Mouse (Mus musculus) kidney, embryonic 15.5 days (tissue): Measurements from ENCODE around the gene Gucy1b1. TPM values are rescaled to one million over a fixed set of nuclear protein-coding genes. Genes with fewer than 3 reads are reported as not detected.
A peak's percentile ranks its signal among the peaks of the same experiment; 100 is the strongest.

Experiments used
- ATAC-seq: fragments of 200-750 bp; cut with Nextera tagmentation; replicated peaks from 2 replicates; pipeline ENCODE4 v1.8.0; 2017; ENCODE audit warnings: moderate TSS enrichment; ENCODE audit not compliant: low FRiP score
- H3K27ac ChIP-seq: fragments of 300-500 bp; sonication (generic); 2 replicates; pipeline ENCODE4 v1.5.1; 2015; ENCODE audit warnings: mild to moderate bottlenecking, inconsistent platforms
- H3K27me3 ChIP-seq: fragments of 300-500 bp; sonication (generic); 2 replicates; pipeline ENCODE4 v1.6.1; 2015; ENCODE audit warnings: inconsistent platforms
- H3K36me3 ChIP-seq: fragments of 300-500 bp; sonication (generic); 2 replicates; pipeline ENCODE4 v1.6.1; 2015; ENCODE audit warnings: inconsistent platforms
- H3K4me1 ChIP-seq: fragments of 300-500 bp; sonication (generic); 2 replicates; pipeline ENCODE4 v1.6.1; 2015; ENCODE audit warnings: inconsistent platforms
- H3K4me2 ChIP-seq: fragments of 300-500 bp; sonication (generic); 2 replicates; pipeline ENCODE4 v1.6.1; 2015; ENCODE audit warnings: moderate library complexity, mild to moderate bottlenecking, inconsistent platforms
- H3K4me3 ChIP-seq: fragments of 300-500 bp; sonication (generic); replicated peaks from 2 replicates; pipeline ENCODE4 v1.5.1; 2015; ENCODE audit warnings: mild to moderate bottlenecking, inconsistent platforms
- H3K9ac ChIP-seq: fragments of 300-500 bp; sonication (generic); 2 replicates; pipeline ENCODE4 v1.6.1; 2015; ENCODE audit warnings: mild to moderate bottlenecking, inconsistent platforms
- H3K9me3 ChIP-seq: fragments of 300-500 bp; sonication (generic); replicated peaks from 2 replicates; pipeline ENCODE4 v1.6.1; 2016; ENCODE audit warnings: inconsistent platforms
- WGBS: fragments of 180-500 bp; shearing (Covaris S2); methylation state at CpG from one replicate; pipeline ENCODE4 v1.1.7; 2015; ENCODE audit warnings: mixed read lengths; 5-methylcytosine and 5-hydroxymethylcytosine counted together
- polyA plus RNA-seq: library from polyadenylated mRNA; unstranded; fragments of >200 nt; fragmentation: Nextera tagmentation; extraction: Ambion mirVana; gene quantifications from 2 replicates; pipeline ENCODE4 v1.2.1, GENCODE M21; 2015

Gene Gucy1b1
- polyA plus RNA-seq, 1 experiment from 2014 or later, result 34.1 TPM

GRCm38 (mm10) chr3:82057201-82057600 is 17.3 kb downstream of the Gucy1b1 start:
- peak overlapping the region; percentile 51; the same call in 1 of the 2 replicates for H3K27ac ChIP-seq
- H3K9ac ChIP-seq, result no peak overlapping the region
- no peak overlapping the region for H3K4me2 ChIP-seq
- ATAC-seq, result peak; percentile 64; the same call in 1 of the 2 replicates
- H3K27me3 ChIP-seq, result no peaks in the 10 kb centered on the region
- peaks cover 16% of the 10 kb centered on the region for H3K4me1 ChIP-seq
- 46% methylated on average over 5 of the region's 5 CpGs for WGBS
- H3K36me3 ChIP-seq, result no peaks in the 10 kb centered on the region
- no peak overlapping the region for H3K4me3 ChIP-seq
- no peaks in the 10 kb centered on the region for H3K9me3 ChIP-seq

- 59% methylated on average over 5 of the region's 5 CpGs for WGBS
- H3K9ac ChIP-seq, result no peak overlapping the region
- no peak overlapping the region for H3K4me2 ChIP-seq
- no peaks in the 10 kb centered on the region for H3K27me3 ChIP-seq
- H3K36me3 ChIP-seq, result no peaks in the 10 kb centered on the region
- no peak for ATAC-seq
- 0 out of 2 replicates have a peak, but pooled peaks cover 6% of the 10 kb centered on the region for H3K4me1 ChIP-seq
- no peak overlapping the region for H3K4me3 ChIP-seq
- no peaks in the 10 kb centered on the region for H3K9me3 ChIP-seq
- H3K27ac ChIP-seq, result peak overlapping the region; percentile 41; the same call in 1 of the 2 replicates
Observed at GRCm38 (mm10) chr3:82054283-82054974, 20.1 kb downstream of the Gucy1b1 start.

- no peaks in the 10 kb centered on the region for H3K9me3 ChIP-seq
- no peak overlapping the region for H3K4me3 ChIP-seq
- 0 out of 2 replicates have a peak, but pooled peaks cover 6% of the 10 kb centered on the region for H3K4me1 ChIP-seq
- H3K27me3 ChIP-seq, result no peaks in the 10 kb centered on the region
- H3K9ac ChIP-seq, result no peak overlapping the region
- H3K4me2 ChIP-seq, result no peak overlapping the region
- no peak overlapping the region for H3K27ac ChIP-seq
- H3K36me3 ChIP-seq, result no peaks in the 10 kb centered on the region
- no peak for ATAC-seq
- WGBS, result 48% methylated on average over 2 of the region's 2 CpGs
Observed at GRCm38 (mm10) chr3:82052029-82052428, 22.5 kb downstream of the Gucy1b1 start.

- H3K4me1 ChIP-seq, result 0 out of 2 replicates have a peak, but pooled peaks cover 6% of the 10 kb centered on the region
- no peak overlapping the region for H3K4me3 ChIP-seq
- H3K9ac ChIP-seq, result no peak overlapping the region
- no peaks in the 10 kb centered on the region for H3K36me3 ChIP-seq
- H3K4me2 ChIP-seq, result no peak overlapping the region
- no peak overlapping the region for H3K27ac ChIP-seq
- no peak for ATAC-seq
- no peaks in the 10 kb centered on the region for H3K27me3 ChIP-seq
- H3K9me3 ChIP-seq, result no peaks in the 10 kb centered on the region
Observed at GRCm38 (mm10) chr3:82051468-82051867, 23.0 kb downstream of the Gucy1b1 start.

DNA sequence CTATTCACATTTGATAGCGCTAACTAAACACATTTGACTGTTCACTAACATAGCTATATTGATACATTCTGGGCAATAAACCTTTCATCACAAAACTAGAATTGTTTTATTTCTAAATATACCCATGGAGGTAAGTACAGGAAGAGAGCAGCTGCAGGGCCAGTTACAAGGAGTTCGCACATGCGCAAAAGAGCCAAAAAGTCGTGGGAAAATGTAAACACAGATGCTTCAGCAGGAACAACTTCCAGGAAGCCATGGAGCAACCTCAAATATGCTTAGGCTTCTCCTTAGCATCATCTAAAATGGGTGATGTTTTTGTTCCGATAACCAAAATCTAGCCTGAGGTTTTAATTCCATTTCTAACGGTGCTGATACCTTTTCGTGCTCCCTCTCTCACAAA is 25.8 kb downstream of the Gucy1b1 start:
- no peak for ATAC-seq
- Histone ChIP-seq H3K36me3 (peaks cover 4% of the 10 kb centered on the region; the same call in 1 of the 2 replicates), H3K9me3 (no peaks in the 10 kb centered on the region), H3K4me1 (no peaks in the 10 kb centered on the region), H3K4me2 (no peak overlapping the region), H3K27ac (no peak overlapping the region), H3K9ac (no peak overlapping the region), H3K27me3 (no peaks in the 10 kb centered on the region), H3K4me3 (no peak overlapping the region)
- 61% methylated on average over 7 of the region's 7 CpGs for WGBS

GRCm38 (mm10) chr3:82048078-82048477 is 26.4 kb downstream of the Gucy1b1 start:
- H3K9me3 ChIP-seq, result no peaks in the 10 kb centered on the region
- H3K9ac ChIP-seq, result no peak overlapping the region
- ATAC-seq, result no peak
- WGBS, result 59% methylated on average over 4 of the region's 4 CpGs
- H3K4me3 ChIP-seq, result no peak overlapping the region
- H3K36me3 ChIP-seq, result peaks cover 7% of the 10 kb centered on the region; the same call in 1 of the 2 replicates
- no peak overlapping the region for H3K27ac ChIP-seq
- H3K4me2 ChIP-seq, result no peak overlapping the region
- no peaks in the 10 kb centered on the region for H3K4me1 ChIP-seq
- H3K27me3 ChIP-seq, result no peaks in the 10 kb centered on the region

DNA sequence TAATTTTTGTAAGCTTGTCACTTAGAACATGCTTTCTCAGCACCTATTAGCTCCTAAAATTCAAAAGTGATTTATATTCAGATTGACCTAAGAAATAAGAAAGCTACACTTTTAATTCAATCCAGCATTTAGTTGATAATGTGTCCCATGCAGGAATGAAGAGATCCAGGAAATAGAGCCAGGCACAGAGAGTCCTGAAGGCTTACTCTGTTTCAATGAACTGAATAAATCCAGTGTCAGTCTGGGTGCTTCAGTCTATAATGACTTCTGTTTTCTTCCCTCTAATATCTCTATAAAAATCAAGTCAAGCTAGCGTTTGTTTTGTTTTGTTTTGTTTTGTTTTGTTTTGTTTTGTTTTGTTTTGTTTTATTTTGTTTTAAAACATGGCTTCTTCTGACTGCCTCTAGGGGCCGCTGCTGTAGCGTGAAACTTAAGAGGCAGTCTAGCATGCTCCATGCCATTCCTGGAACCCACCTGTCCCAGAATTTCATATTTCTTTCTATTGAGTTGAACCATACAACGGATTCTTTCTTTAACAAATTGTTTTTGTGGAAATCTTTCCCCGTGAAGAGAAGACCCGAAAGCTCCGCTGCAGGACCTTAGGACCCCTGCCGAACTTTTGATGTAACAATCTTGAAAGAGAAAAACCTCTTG is 27.3 kb downstream of the Gucy1b1 start:
- H3K4me2 ChIP-seq, result no peak overlapping the region
- no peaks in the 10 kb centered on the region for H3K9me3 ChIP-seq
- no peaks in the 10 kb centered on the region for H3K27me3 ChIP-seq
- H3K36me3 ChIP-seq, result peaks cover 9% of the 10 kb centered on the region; the same call in 1 of the 2 replicates
- H3K27ac ChIP-seq, result no peak overlapping the region
- no peak overlapping the region for H3K4me3 ChIP-seq
- no peak overlapping the region for H3K9ac ChIP-seq
- H3K4me1 ChIP-seq, result no peaks in the 10 kb centered on the region
- 37% methylated on average over 8 of the region's 8 CpGs for WGBS
- no peak for ATAC-seq

GRCm38 (mm10) chr3:82046087-82046486 is 28.4 kb downstream of the Gucy1b1 start:
- H3K36me3 ChIP-seq, result peaks cover 9% of the 10 kb centered on the region; the same call in 1 of the 2 replicates
- H3K9ac ChIP-seq, result no peak overlapping the region
- ATAC-seq, result no peak
- H3K27ac ChIP-seq, result no peak overlapping the region
- WGBS, result 87% methylated on average over 8 of the region's 8 CpGs
- H3K4me3 ChIP-seq, result no peak overlapping the region
- H3K27me3 ChIP-seq, result no peaks in the 10 kb centered on the region
- no peak overlapping the region for H3K4me2 ChIP-seq
- no peaks in the 10 kb centered on the region for H3K4me1 ChIP-seq
- H3K9me3 ChIP-seq, result no peaks in the 10 kb centered on the region

GRCm38 (mm10) chr3:82044902-82045301 is 29.6 kb downstream of the Gucy1b1 start:
- no peak overlapping the region for H3K27ac ChIP-seq
- no peaks in the 10 kb centered on the region for H3K4me1 ChIP-seq
- H3K9ac ChIP-seq, result no peak overlapping the region
- no peak overlapping the region for H3K4me3 ChIP-seq
- no peak overlapping the region for H3K4me2 ChIP-seq
- 80% methylated on average over 5 of the region's 5 CpGs for WGBS
- peaks cover 10% of the 10 kb centered on the region; the same call in 1 of the 2 replicates for H3K36me3 ChIP-seq
- no peak for ATAC-seq
- H3K27me3 ChIP-seq, result no peaks in the 10 kb centered on the region
- no peaks in the 10 kb centered on the region for H3K9me3 ChIP-seq

- H3K27ac ChIP-seq, result no peak overlapping the region
- H3K27me3 ChIP-seq, result no peaks in the 10 kb centered on the region
- no peak overlapping the region for H3K4me3 ChIP-seq
- H3K9me3 ChIP-seq, result no peaks in the 10 kb centered on the region
- ATAC-seq, result no peak
- WGBS, result 85% methylated on average over 6 of the region's 6 CpGs
- H3K4me1 ChIP-seq, result no peaks in the 10 kb centered on the region
- H3K36me3 ChIP-seq, result peaks cover 17% of the 10 kb centered on the region; the same call in 1 of the 2 replicates
- H3K9ac ChIP-seq, result no peak overlapping the region
- H3K4me2 ChIP-seq, result no peak overlapping the region
Observed at GRCm38 (mm10) chr3:82043676-82044075, 30.8 kb downstream of the Gucy1b1 start.

- Histone ChIP-seq H3K4me2 (no peak overlapping the region), H3K36me3 (peaks cover 30% of the 10 kb centered on the region; the same call in 1 of the 2 replicates), H3K4me1 (no peaks in the 10 kb centered on the region), H3K27me3 (no peaks in the 10 kb centered on the region), H3K9me3 (no peaks in the 10 kb centered on the region), H3K9ac (no peak overlapping the region), H3K4me3 (no peak overlapping the region), H3K27ac (no peak overlapping the region)
- ATAC-seq, result no peak
- 82% methylated on average over 2 of the region's 2 CpGs for WGBS
Observed at GRCm38 (mm10) chr3:82036262-82037044, 38.0 kb downstream of the Gucy1b1 start.
